Mouse (Mus musculus): ENCODE results near the gene Stk16.
"Not testable (repeated sequence)": the region's sequence is repeated elsewhere in the genome, so short reads cannot be mapped to it uniquely, and the experiment has no call there.

Gene Stk16

DNA sequence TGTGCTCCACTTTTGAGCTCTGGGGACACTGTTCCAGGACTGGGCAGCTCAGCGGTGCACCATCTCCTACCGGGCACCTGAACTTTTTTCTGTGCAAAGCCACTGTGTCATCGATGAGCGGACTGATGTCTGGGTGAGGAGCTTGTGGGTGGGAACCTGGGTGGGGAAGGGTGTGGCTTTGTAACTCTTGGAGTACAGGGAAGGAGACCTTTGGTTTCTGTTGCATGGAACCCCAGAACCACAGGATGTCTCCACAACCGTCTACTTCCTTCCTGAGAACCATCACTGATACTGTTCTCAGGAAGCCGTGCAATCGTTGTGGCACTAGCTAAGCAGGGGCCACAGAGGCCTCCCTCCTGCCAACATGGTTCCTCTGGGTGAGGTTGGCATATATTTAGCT lies 2.5 kb downstream of the Stk16 start:
- peak in 1 of 2 experiments; percentile 47 for DNase-seq (ENCODE audit: low spot score in 2 of 2)

DNA sequence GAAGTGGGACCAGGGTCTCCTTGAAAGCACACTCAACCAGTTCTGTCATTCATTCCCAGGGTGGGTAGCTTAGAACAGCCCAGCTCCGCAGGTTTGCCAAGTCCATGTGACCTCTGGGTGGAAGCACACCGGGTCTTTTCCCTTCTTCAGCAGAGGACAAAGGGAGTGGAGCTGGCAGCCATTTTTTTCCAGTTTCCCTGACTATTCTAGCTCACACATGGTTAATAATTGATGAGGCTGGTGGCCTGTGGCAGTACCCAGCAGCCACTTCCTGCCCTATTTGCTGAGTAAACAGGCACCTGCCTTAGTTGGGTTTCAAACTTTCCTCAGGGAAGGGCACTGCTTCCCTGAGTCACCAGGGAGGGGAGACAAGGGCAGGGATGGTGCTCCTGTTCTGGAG lies 3.8 kb downstream of the Stk16 start:
- DNase-seq (ENCODE audit: low spot score in 2 of 2): no peak

DNA sequence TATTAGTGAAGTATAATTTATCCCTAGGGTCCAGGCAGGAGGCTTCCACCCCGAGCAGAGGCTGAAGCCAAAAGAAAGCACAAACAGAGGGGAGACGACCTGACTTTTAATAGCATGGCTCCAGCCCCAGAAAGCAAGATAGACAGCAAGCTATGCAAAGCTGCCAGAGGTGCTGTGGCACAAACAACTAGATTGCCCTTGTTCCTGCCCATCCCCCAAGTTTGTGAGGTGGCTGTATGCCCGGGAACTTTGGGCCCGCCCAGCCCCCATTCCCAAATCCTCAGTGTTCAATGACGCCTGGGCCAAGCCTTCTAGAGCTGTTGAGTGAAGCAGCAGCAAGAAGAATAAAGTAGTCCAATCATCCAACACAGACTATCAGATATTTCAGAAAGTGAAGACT lies 4.2 kb downstream of the Stk16 start:
- DNase-seq (ENCODE audit: low spot score in 2 of 2): no peak

DNA sequence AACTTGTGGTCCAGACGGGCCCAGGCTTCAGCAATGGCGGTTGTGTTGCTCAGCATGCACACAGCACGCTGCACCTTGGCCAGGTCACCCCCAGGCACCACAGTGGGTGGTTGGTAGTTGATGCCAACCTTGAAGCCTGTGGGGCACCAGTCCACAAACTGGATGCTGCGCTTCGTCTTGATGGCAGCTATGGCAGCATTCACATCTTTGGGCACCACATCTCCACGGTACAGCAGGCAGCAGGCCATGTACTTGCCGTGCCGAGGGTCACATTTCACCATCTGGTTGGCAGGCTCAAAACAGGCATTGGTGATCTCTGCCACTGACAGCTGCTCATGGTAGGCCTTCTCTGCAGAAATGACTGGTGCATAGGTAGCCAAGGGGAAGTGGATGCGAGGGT lies 5.1 kb downstream of the Stk16 start:
- DNase-seq (ENCODE audit: low spot score in 2 of 2): no peak

DNA sequence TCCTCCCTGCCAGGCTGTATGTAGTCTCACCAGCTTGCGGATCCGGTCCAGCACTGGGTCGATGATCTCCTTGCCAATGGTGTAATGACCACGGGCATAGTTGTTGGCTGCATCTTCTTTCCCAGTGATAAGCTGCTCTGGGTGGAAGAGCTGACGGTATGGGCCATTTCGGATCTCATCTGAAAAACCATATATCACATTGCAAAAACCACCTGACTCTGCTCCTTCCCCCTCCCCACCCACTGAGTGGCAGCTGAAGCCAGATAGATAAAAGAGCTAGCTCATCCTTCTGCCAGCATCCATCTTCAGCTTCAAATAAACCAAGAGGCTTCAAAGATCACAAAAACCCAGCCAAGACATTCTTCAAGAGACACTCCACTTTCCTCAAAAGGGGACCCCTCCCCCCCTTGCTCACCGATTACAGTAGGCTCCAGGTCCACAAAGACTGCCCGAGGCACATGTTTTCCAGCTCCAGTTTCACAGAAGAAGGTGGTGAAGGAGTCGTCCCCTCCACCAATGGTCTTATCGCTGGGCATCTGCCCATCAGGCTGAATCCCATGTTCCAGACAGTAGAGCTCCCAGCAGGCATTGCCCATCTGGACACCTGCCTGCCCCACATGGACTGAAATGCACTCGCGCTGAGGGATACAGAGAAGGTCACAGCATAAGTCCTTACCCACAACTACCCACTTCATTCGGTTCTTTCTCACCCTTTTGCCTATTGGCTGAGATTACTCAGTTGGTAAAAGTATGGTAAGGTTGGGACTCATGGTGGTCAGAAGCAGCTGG lies 6.4 kb downstream of the Stk16 start:
- DNase-seq (ENCODE audit: low spot score in 2 of 2): peak; percentile 50 to 71

DNA sequence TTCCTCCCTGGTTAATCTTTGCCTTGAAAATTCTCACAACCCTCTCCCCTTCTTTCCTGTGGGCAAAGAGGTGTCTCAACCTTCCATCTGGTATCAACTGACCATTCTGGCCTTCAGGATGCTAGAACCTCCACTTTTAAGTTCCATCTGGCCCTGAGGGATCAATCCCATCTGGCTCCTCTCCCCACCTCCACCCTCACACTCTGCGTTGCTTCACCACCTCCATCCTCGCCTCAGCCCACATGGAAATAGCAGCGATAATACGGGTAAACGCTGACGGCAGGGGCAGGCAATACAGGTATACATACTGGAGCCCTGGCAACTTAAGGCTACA lies 7.2 kb downstream of the Stk16 start:
- no peak for DNase-seq (ENCODE audit: low spot score in 2 of 2)

DNA sequence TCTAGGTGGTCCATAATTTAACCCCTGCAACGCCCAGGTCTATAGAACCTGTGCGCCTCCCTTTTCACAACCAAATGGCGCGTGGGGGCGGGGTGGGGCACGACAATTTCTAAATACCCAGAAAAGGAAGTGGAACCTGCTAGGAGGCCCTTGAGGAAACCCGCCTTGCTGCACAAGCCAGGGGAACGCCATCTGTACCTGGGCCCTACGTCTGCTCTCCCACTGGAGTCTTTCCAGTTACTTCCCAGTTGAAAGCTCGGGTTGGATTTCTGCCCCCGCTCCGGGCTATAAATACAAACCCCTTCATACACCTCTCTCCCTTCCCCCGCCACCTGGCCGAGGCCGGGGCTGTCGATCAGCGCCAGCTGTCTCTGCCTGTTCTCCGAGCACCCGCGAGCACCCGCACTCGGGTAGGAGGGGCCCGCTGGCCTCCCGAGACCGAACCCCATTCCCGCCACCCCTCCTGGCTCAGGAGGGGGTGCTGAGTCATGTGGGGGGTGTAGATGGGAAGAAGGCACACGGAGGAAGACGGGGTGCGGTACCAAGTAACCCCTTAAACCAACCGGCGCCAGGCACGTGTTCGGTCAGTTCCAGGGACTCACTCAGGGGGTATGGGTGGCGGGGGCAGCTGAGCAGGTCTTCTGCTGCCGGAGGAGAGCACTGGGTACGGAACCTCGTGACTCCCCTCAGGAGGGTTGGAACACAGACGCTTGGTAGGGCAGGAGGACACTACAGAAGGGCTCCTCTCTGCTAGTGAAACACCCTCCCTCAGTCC lies 7.8 kb downstream of the Stk16 start:
- peak; percentile 76 to 78 for DNase-seq (ENCODE audit: low spot score in 2 of 2)

DNA sequence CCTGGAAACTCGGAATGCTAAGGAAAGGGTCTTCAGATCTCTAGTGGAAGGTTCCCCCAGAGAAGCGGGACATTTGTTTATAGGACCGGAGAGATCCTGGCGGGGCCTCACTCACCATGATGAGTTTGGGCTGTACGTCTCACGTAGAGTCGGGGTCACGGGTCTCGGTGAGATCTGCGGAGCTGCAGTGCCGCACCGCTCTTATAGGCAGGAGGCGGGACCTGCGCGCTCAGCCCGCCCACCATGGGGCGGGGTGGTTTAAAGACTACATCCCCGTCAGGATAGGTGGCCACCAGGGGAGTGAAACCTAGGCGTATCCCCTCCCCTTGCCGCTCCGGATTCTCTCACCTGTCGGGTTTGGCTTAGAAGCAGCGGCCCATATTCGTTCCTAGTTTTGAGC lies 8.4 kb downstream of the Stk16 start:
- peak; percentile 96 to 97 for DNase-seq (ENCODE audit: low spot score in 2 of 2)

DNA sequence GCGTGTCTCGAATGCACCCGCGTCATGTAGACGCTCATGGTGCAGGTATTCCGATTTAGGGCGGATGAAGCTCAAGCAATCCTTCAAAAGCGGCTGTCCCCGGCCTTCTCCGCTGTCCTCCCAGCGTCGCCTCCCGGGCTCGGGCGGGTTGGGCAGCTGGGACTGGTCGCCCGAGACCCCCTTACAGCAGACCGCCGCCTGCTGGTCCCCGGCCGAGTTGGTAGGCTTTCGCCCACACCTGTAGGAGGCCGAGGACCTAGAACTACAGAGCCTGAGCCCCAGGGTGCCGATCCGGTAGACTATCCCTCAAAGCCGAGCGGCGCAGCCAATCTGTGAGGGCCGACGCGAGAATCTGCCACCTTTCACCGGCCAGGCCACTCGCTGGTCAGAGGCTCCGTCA lies 8.9 kb downstream of the Stk16 start, which contains the start of gene Tuba4a:
TSS of gene Tuba4a (minus strand) at position 335 of the 400 bp plus-strand sequence.
- peak; percentile 36 to 41 for DNase-seq (ENCODE audit: low spot score in 2 of 2)

DNA sequence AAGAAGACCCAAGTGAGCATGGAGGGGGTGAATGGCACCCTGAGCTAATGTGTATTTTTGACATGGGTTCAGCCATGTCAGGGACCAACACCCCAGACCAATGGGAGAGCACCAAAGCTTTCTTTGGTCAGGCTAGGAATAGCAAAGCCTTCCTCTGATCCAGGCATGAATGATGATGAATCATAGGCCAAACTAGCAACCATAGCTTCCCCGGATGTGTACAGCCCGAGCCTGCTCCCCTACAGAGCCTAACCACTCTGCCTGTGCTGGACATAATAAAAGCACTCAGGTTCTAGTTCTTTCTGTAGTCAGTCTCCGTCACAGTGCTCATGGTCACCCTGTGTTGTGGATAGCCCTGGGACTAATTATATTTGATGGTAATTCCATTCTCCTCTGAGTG lies 10.9 kb downstream of the Stk16 start:
- no peak for DNase-seq (ENCODE audit: low spot score in 2 of 2)

DNA sequence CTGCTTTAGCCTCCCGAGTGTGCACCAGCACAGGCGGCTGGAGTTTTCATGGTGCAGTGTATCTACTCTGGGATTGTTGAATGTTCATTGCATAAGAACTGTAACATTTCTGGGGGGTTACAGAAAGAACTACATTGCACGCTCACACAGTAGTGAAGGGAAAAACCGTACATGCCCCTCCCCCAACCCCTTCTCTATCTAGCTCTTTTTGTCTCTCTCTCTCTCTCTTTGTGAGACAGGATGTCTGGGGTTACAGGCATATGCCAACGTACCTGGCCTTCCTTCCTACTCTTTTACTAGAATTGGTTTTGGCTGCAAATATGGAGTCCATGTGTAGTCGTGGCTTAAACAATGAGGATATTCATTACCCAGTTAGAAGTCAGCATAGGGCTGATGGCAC lies 12.3 kb downstream of the Stk16 start:
- DNase-seq (ENCODE audit: low spot score in 2 of 2): no peak

DNA sequence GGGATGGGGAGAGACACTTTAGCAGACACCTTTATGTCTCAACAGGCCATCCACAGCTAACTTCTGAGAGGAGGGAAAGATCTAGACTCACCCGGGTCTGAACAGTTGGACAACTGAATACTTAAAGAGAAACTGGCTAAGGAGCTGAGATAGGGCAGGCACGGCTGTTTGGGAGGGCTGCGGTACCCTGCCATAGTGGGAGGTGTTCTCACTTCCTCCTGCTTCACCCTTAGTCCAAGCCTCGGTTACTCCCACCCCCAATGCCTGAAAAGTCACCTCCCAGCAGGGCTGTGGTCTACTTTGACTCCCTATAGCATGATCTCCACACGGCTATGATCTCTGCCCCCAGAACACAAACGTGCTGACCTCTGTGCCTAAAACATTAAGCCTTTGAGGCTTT lies 12.9 kb downstream of the Stk16 start:
- no peak for DNase-seq (ENCODE audit: low spot score in 2 of 2)

DNA sequence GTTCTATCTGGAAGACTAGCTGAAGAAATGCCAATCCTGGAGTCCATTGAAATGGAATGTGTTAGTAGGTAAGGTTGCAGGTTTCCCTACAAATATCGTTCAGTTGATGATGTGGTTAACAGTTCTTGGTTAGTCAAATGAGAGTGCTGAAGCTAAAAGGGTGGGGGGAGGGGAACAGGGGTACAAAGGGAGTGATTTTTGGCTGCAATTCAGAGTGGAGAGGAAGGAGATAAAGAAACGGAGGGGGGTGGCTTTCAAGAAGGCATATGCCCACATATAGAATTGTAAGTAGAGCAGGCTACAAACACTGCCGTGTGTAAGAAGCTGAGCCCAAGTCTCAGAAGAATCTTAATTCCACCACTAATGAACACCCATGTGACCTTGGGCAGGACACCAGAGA lies 14.8 kb downstream of the Stk16 start:
- no peak for DNase-seq (ENCODE audit: low spot score in 2 of 2)

DNA sequence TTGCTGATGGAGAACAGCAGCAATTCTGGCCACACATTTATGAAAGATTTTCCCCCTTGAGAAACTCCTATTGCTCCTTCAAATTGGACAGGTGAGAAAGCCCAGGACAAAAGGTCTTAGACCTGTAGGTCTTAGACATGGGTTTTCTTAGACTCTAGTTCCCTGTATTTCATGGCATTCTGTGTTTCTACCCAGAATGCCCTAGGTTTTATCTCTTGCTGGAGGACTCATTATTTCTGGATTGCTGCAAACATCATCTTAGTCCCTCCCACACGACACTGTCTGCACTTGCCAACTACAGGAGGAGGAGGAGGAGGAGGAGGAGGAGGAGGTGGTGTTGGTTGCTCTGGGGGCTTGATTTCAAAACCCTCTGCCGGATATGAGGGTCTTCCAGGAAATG lies 15.5 kb downstream of the Stk16 start:
- no peak for DNase-seq (ENCODE audit: low spot score in 2 of 2)

DNA sequence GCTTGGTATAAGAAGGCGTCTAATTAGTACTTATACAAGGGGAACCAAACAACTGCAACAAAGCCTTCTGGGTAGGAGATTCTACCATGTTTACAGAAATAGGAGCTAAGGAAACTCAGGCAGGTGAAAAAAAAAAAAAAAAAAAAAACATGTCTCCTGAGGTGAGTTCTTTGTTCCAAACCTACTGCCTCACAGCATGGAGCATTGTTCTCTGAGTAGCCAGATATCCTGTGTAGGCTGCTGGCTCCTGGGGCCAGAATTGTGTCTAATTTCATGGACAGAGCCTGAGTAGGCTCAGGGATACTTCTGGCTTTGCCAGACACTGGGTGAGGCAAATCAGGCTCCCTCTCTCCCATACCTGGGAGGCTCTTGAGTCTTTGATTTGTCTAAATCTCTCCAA lies 17.0 kb downstream of the Stk16 start:
- DNase-seq (ENCODE audit: low spot score in 2 of 2): no peak

DNA sequence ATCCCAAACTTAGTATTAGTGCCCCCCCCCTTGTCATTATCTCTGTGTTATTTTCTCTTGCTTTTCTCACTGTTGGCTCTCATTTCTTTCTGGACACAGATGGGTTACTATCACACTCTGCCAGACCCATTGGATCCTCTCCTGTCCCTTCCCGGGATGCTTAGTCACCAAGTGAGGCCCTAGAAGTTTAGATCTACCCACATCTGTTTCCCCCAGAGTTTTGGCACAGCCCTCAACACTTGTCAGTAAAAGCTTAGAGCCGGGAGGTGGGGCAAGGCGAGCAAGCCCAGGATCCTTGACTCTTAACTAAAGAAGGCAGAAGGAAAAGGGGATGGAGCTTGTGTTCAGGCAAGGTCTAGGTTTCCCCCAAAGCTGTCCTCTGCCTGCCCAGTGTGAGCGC lies 18.5 kb downstream of the Stk16 start:
- DNase-seq (ENCODE audit: low spot score in 2 of 2): peak in 1 of 2 experiments; percentile 65

DNA sequence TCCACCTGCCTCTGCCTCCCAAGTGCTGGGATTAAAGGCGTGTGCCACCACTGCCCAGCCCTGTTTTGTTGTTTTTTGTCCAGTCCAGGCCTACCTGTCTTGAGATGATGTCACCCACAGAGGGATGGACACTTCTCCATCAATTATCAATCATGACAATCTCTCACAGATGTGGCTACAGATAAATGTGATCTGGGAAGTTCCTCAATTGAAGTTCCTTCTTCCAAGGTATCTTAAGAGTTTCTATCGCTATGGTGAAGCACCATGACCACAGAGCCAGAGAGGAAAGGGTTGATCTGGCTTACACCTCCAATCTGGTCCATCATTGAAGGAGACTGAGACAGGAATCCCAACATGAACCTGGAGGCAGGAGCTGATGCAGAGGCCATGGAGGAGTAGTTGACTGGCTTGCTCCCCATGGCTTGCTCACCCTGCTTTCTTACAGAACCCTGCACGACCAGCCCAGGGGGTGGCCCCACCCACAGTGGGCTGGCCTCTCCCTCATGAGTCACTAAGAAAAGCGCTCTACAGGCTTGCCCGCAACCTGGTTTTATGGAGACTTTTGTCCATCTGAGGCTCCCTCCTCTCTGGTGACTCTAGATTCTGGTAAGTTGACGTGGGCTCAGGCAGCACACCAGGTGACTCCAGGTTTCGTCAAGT lies 19.8 kb downstream of the Stk16 start:
- DNase-seq (ENCODE audit: low spot score in 2 of 2): no peak

DNA sequence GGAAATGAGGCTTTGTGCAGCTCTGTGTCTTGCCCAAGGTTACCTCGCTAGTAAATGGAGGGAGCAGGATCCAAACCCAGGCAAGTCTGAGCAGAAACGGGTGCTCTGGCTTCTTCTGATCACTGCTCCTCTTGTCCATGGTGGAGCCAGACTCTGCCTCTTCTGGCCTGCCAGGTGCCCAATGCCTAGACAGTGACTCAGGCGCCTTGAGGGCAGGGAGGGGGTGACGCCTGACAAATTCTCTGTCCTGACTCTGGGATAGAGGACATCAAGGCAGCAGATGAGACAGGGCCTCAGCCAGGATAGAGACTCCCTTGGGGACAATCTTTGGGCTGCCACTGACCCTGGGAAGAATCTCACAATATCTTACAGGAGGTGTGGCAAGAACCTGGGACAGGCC lies 20.6 kb downstream of the Stk16 start:
- DNase-seq (ENCODE audit: low spot score in 2 of 2): no peak

DNA sequence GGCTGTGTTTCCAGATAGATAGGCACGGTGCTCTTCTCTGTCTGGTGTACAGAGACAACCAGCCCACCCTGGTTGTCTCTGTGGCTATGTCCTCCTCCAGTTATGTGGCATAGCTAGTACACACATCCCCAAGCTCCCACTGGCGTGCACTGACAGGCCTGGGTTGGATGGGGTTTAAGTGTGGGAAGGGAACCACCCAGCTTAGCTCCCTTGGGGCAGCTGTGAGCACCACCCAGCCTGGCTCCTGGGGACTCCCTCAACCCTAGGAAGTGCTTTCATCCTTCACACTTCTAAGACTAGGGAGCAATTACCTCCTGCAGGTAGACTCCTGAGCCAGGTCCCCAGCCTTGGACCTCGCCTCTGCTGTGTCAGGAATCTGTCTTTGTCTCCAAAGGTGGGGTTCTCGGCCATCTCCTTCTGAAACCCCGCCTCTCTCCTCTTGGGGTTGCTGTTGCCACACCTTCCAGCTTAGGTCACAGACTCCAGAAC lies 21.1 kb downstream of the Stk16 start, which contains the start of gene A630095N17Rik:
TSS of gene A630095N17Rik (minus strand) at position 439 of the 489 bp plus-strand sequence.
- DNase-seq (ENCODE audit: low spot score in 2 of 2): no peak

DNA sequence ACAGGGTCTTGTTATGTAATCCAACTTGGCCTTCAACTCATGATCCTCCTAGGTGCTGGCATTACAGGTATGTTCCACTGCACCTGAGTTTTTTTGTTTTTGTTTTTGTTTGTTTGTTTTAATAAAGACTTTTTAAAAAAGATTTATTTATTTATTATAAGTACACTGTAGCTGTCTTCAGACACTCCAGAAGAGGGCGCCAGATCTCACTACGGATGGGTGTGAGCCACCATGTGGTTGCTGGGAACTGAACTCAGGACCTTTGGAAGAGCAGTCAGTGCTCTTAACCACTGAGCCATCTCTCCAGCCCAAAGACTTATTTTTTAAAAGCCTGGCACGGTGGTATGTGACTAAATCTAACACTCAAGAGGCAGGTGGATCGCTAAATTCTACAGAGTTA lies 21.9 kb downstream of the Stk16 start:
- not testable (repeated sequence) for DNase-seq (ENCODE audit: low spot score in 2 of 2)

DNA sequence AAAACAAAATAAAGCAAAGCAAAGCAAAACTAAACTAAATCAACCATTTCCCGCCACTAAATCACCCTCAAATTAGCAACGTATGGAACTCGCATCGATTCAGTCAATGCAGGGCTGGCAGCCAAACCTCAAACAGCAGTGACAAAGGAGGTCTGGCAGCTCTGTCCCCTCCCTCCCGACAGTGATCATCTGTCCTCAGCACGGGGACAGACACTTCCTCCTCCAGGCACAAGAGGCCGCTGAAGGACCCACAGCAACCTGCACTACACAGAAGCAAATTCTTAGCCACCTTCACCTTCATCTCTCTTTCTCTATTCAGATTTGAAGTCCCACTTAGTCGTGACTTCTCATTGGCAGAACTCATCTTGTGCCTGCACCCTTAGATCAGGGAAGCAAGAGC lies 24.0 kb downstream of the Stk16 start:
- peak; percentile 78 to 81 for DNase-seq (ENCODE audit: low spot score in 2 of 2)

Data from spleen, postnatal 36 days (tissue).